Mouse (Mus musculus) stomach, embryonic 15.5 days (tissue): ENCODE measurements around the gene Pygl. TPM values are rescaled to one million over a fixed set of nuclear protein-coding genes. Genes with fewer than 3 reads are reported as not detected.

Experiments used
- ATAC-seq: fragments of 200-750 bp; cut with Nextera tagmentation; 2 replicates; pipeline ENCODE4 v1.8.0; 2017; ENCODE audit warnings: low read depth, moderate number of reproducible peaks, moderate TSS enrichment; ENCODE audit not compliant: insufficient read depth, low FRiP score
- H3K27ac ChIP-seq: fragments of 300-500 bp; sonication (generic); 2 replicates; pipeline ENCODE4 v1.5.1; 2015; ENCODE audit warnings: mild to moderate bottlenecking, inconsistent platforms
- H3K27me3 ChIP-seq: fragments of 300-500 bp; sonication (generic); replicated peaks from 2 replicates; pipeline ENCODE4 v1.6.1; 2015; ENCODE audit warnings: inconsistent platforms
- H3K36me3 ChIP-seq: fragments of 300-500 bp; sonication (generic); 2 replicates; pipeline ENCODE4 v1.6.1; 2015; ENCODE audit warnings: inconsistent platforms
- H3K4me1 ChIP-seq: fragments of 300-500 bp; sonication (generic); 2 replicates; pipeline ENCODE4 v1.6.1; 2015; ENCODE audit warnings: inconsistent platforms
- H3K4me2 ChIP-seq: fragments of 300-500 bp; sonication (generic); 2 replicates; pipeline ENCODE4 v1.6.1; 2015; ENCODE audit warnings: mild to moderate bottlenecking, inconsistent platforms
- H3K4me3 ChIP-seq: fragments of 300-500 bp; sonication (generic); replicated peaks from 2 replicates; pipeline ENCODE4 v1.5.1; 2015; ENCODE audit warnings: inconsistent platforms
- H3K9ac ChIP-seq: fragments of 300-500 bp; sonication (generic); 2 replicates; pipeline ENCODE4 v1.6.1; 2015; ENCODE audit warnings: inconsistent platforms
- H3K9me3 ChIP-seq: fragments of 300-500 bp; sonication (generic); 2 replicates; pipeline ENCODE4 v1.6.1; 2016; ENCODE audit warnings: inconsistent platforms
- WGBS: fragments of 180-500 bp; shearing (Covaris S2); methylation state at CpG from one replicate; pipeline ENCODE4 v1.1.7; 2015; 5-methylcytosine and 5-hydroxymethylcytosine counted together
- polyA plus RNA-seq: library from polyadenylated mRNA; unstranded; fragments of >200 nt; fragmentation: Nextera tagmentation; extraction: Ambion mirVana; gene quantifications from 2 replicates; pipeline ENCODE4 v1.2.1, GENCODE M21; 2015

Gene Pygl
- polyA plus RNA-seq, 1 experiment from 2014 or later = 39.3 TPM

DNA sequence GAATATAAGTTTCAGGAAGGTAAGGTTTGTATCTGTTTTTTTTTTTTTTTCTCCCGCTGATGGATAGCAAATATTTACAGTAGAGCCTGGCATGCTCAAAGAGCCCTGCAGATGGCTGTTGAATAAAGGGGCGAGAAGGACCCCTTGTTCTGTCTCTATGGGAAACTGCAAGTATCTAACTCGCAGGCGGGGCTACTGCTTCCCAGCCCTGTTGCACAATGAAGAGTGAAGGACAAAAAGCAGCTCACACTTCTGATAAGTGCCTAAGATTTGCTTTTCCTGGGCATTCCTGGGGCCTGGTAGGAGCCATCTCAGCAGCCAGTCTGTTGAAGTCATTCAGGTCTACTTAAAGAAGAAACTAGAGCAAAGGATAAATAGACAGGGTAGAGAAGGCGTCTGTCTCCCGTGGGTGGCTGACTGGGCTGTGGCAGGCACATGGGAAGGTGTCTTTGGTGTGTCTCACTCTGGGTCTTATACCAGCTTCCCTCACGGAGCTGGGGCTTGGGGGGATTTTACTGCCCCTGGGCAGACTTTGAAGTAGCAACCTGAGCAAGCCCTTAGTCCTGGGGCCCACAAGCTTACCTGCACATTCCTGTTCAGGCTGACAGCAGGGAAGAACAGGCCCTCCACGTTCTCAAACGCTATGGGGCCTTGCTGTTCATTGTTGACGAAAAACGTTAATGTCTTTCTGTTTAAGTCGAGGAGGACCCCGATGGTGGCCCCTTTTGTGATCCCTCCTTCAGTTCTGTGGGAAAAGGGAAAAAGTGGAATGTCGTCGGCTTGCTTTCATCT lies 16.6 kb upstream of the Pygl start:
- Histone ChIP-seq H3K9me3 (no peaks in the 10 kb centered on the region), H3K27me3 (no peaks in the 10 kb centered on the region), H3K27ac (no peak overlapping the region), H3K4me2 (no peak overlapping the region), H3K4me1 (no peaks in the 10 kb centered on the region), H3K4me3 (no peak overlapping the region), H3K9ac (no peak overlapping the region), H3K36me3 (no peaks in the 10 kb centered on the region)
- no peak for ATAC-seq
- 54% methylated on average over 15 of the region's 15 CpGs for WGBS

GRCm38 (mm10) chr12:70242550-70242949 lies 11.3 kb upstream of the Pygl start:
- H3K9ac ChIP-seq = no peak overlapping the region
- ATAC-seq = no peak
- WGBS = 70% methylated on average over 7 of the region's 7 CpGs
- H3K36me3 ChIP-seq = no peaks in the 10 kb centered on the region
- no peak overlapping the region for H3K27ac ChIP-seq
- H3K27me3 ChIP-seq = no peaks in the 10 kb centered on the region
- H3K9me3 ChIP-seq = no peaks in the 10 kb centered on the region
- H3K4me3 ChIP-seq = no peak overlapping the region
- no peaks in the 10 kb centered on the region for H3K4me1 ChIP-seq
- no peak overlapping the region for H3K4me2 ChIP-seq

- H3K4me1 ChIP-seq = no peaks in the 10 kb centered on the region
- H3K4me2 ChIP-seq = no peak overlapping the region
- H3K27ac ChIP-seq = no peak overlapping the region
- H3K4me3 ChIP-seq = no peak overlapping the region
- WGBS = 68% methylated on average over 5 of the region's 5 CpGs
- H3K9ac ChIP-seq = no peak overlapping the region
- H3K9me3 ChIP-seq = no peaks in the 10 kb centered on the region
- no peaks in the 10 kb centered on the region for H3K36me3 ChIP-seq
- H3K27me3 ChIP-seq = no peaks in the 10 kb centered on the region
- ATAC-seq = no peak
Observed at GRCm38 (mm10) chr12:70239741-70240140, 8.5 kb upstream of the Pygl start.

DNA sequence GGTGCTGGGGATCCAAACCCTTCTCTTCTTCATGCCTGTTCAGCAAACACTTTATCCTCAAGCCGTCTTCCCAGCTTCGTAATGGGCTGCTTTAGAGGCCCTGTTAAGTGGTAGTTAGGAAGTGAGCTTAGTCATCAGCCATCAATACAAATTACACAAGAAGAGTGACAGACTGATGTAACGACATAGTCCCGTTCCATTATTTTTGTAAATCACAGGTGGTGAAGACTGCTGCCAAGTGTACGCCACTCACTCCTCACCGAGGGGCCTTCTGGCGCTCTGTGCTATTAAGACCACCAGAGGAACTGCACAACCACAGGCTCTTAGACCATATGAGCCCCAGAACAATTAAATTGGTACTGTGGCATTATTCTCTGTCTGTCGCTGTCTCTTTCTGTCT lies 7.3 kb upstream of the Pygl start:
- Histone ChIP-seq H3K9me3 (no peaks in the 10 kb centered on the region), H3K4me3 (no peak overlapping the region), H3K4me2 (no peak overlapping the region), H3K9ac (no peak overlapping the region), H3K36me3 (no peaks in the 10 kb centered on the region), H3K4me1 (no peaks in the 10 kb centered on the region), H3K27ac (no peak overlapping the region), H3K27me3 (no peaks in the 10 kb centered on the region)
- ATAC-seq = no peak
- WGBS = 67% methylated on average over 8 of the region's 8 CpGs

DNA sequence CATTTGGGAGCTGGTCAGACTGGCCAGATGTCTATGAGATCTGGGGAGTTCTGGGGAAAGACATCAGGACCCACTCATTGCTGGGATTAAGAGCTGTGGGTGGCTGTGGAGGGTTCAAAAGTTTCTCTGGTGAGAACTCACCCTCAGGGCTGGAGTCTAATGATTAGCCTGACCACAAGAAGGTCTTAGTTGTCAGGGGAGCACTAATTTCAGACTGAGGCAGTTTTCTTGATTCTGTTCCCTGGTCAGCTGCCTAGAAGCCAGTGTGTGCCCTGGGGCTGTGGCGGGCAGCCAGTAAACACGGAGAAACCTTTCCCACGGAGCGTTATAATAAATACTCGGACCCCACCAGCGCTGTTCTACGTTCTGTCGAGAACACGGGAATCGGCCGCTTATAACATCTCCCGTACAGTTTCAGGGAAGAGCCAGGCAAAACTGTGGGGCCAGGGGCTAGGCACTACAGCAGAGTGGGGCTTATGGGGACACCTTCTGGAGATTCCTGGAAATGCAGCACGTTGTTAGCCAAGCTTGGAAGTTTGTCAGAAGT lies 3.7 kb upstream of the Pygl start:
- no peak overlapping the region for H3K27ac ChIP-seq

DNA sequence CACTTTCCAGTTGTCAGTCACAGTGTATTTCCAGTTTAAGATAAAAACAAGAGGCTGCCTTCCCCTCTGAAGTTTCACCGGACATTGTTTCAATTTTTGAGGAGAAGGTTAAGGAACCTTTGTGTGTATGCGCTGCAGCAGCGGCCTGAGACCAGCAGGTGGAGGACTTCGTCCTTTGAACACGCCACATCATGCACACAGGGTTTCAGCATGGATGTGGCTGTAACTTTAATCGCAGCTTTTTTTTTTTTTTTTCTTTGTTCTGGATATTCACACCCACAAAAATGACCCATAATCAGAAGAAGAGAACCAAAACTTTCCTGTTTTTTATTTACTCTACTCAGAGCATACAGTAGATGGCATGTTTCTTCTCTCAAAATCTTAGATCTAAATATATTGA lies 3.1 kb upstream of the Pygl start:
- WGBS = 9% methylated on average over 6 of the region's 6 CpGs
- 0 out of 2 replicates have a peak, but pooled peaks have one; percentile 71 for ATAC-seq
- Histone ChIP-seq H3K9me3 (no peaks in the 10 kb centered on the region), H3K36me3 (no peaks in the 10 kb centered on the region), H3K9ac (no peak overlapping the region), H3K27ac (no peak overlapping the region), H3K4me1 (peaks cover 3% of the 10 kb centered on the region; the same call in 1 of the 2 replicates), H3K4me2 (no peak overlapping the region), H3K4me3 (no peak overlapping the region), H3K27me3 (no peaks in the 10 kb centered on the region)

More for the DNA sequence above, 3.7 kb upstream of the Pygl start:
- 5% methylated on average over 13 of the region's 13 CpGs for WGBS
- Histone ChIP-seq H3K9ac (peak overlapping the region; percentile 39; the same call in 1 of the 2 replicates), H3K27me3 (no peaks in the 10 kb centered on the region), H3K4me2 (peak overlapping the region; percentile 74), H3K4me3 (peak overlapping the region; percentile 39), H3K9me3 (no peaks in the 10 kb centered on the region), H3K4me1 (peaks cover 3% of the 10 kb centered on the region; the same call in 1 of the 2 replicates), H3K36me3 (no peaks in the 10 kb centered on the region)
- ATAC-seq = peak; percentile 54; the same call in 1 of the 2 replicates

- no peak overlapping the region for H3K4me3 ChIP-seq
- WGBS = 78% methylated on average over 6 of the region's 6 CpGs
- H3K27me3 ChIP-seq = no peaks in the 10 kb centered on the region
- H3K4me1 ChIP-seq = peaks cover 3% of the 10 kb centered on the region; the same call in 1 of the 2 replicates
- H3K9ac ChIP-seq = no peak overlapping the region
- H3K9me3 ChIP-seq = no peaks in the 10 kb centered on the region
- ATAC-seq = no peak
- no peak overlapping the region for H3K27ac ChIP-seq
- H3K4me2 ChIP-seq = no peak overlapping the region
- no peaks in the 10 kb centered on the region for H3K36me3 ChIP-seq
Observed at GRCm38 (mm10) chr12:70233637-70234315, 2.5 kb upstream of the Pygl start.

DNA sequence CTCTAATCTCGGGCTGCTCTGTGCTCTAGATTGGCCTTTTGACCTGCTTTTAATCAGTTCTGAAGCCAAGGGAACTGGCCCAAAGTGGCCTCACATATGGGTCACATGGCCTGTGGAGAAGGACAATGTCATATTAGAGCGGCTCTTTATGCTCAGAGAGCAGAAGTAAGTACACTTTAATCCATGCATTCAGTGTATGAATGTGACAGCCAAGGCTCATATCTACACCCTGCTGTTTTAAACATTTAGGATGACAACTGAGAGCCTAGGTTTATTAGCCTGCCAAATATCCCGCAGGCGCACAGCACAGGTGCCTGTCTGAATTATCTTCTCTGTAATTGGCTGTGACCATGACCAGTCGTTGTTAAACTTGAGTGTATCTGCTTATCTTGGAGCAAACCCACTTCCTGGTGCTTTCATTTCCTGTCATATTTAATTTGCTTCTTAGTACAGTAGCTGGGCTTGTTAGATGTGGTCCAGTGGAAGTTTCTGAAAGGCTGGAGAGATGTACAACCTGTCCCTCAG lies 794 bp upstream of the Pygl start:
- Histone ChIP-seq H3K27ac (no peak overlapping the region), H3K9ac (no peak overlapping the region), H3K4me1 (peaks cover 5% of the 10 kb centered on the region; the same call in 1 of the 2 replicates), H3K4me3 (no peak overlapping the region), H3K36me3 (no peaks in the 10 kb centered on the region), H3K27me3 (no peaks in the 10 kb centered on the region), H3K4me2 (no peak overlapping the region), H3K9me3 (no peaks in the 10 kb centered on the region)
- ATAC-seq = no peak
- WGBS = 47% methylated on average over 5 of the region's 5 CpGs

GRCm38 (mm10) chr12:70228155-70228554 lies 3.1 kb downstream of the Pygl start:
- H3K4me1 ChIP-seq = peaks cover 17% of the 10 kb centered on the region
- no peak overlapping the region for H3K9ac ChIP-seq
- H3K36me3 ChIP-seq = no peaks in the 10 kb centered on the region
- H3K4me2 ChIP-seq = peak overlapping the region; percentile 86
- no peaks in the 10 kb centered on the region for H3K27me3 ChIP-seq
- peak overlapping the region; percentile 59 for H3K4me3 ChIP-seq
- H3K9me3 ChIP-seq = no peaks in the 10 kb centered on the region
- no peak for ATAC-seq
- 68% methylated on average over 11 of the region's 11 CpGs for WGBS
- peak overlapping the region; percentile 52; the same call in 1 of the 2 replicates for H3K27ac ChIP-seq

DNA sequence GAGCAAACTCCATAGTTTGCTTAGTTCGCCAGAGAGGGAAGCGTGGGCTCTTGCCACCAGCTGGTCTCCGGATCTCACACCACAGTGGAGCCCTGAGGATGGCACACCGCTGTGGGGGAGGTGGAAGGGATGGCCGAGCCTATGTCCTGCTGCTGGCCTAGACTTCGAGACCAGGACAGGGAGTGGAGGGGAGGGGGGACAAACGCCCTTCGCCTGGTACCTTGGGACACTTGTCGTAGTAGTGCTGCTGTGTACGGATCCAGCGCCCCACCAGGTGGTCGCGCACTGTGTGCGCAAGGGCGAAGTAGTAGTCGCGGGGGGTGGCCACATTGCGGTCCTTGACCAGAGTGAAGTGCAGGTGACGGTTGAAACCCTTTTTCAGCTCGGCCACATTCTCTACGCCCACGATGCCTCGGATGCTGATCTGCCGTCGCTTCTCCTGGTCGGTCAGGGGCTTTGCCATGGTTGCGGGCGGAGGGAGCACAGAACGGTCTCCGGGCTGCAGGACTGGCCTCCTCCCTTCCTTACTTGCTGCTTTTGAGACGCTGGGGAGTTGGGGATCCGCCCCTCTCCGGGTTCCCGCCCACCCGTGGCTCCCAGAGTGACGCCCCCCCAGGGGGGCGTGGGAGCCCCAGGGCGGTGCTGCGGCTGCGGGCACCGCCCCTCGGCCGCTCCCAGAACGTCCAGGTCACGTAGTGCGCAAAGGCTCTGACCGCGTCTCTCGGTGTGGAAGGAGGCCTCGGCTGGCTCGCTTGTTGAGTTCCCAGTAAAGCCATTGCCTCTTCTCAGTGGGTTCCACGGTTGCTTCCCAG lies 4.0 kb downstream of the Pygl start:
- H3K27ac ChIP-seq = peak overlapping the region; percentile 69
- H3K27me3 ChIP-seq = no peaks in the 10 kb centered on the region
- H3K4me3 ChIP-seq = peak overlapping the region; percentile 59
- H3K4me2 ChIP-seq = peak overlapping the region; percentile 86
- under 1% methylated on average over 52 of the region's 52 CpGs for WGBS
- no peaks in the 10 kb centered on the region for H3K36me3 ChIP-seq
- ATAC-seq = peak; percentile 96
- no peaks in the 10 kb centered on the region for H3K9me3 ChIP-seq
- peaks cover 17% of the 10 kb centered on the region for H3K4me1 ChIP-seq
- peak overlapping the region; percentile 50 for H3K9ac ChIP-seq

DNA sequence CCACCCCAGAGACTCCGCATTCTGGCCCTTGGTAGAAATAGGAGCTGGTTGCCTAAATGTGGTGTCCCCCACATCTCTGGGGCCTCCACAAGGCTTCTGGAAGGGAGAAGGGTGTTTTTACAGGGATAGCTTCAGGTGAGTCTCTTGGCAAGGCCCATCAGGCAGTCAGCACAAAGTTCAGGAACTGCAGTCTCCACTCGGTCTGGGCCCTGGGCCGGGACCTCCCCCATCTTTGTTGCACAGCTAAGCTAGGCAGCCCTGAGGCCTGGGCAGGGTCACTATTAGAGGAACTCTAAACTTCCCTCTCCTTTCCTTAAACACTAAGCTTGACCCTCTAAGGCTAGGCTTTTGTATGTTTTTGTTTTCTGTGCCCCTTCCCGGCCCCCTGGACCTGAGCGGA lies 4.6 kb downstream of the Pygl start:
- peak overlapping the region; percentile 59 for H3K4me3 ChIP-seq
- H3K9ac ChIP-seq = peak overlapping the region; percentile 50; the same call in 1 of the 2 replicates
- H3K27ac ChIP-seq = peak overlapping the region; percentile 69
- no peaks in the 10 kb centered on the region for H3K36me3 ChIP-seq
- peaks cover 17% of the 10 kb centered on the region for H3K4me1 ChIP-seq
- no peak for ATAC-seq
- no peaks in the 10 kb centered on the region for H3K27me3 ChIP-seq
- peak overlapping the region; percentile 86 for H3K4me2 ChIP-seq
- no peaks in the 10 kb centered on the region for H3K9me3 ChIP-seq
- WGBS = 26% methylated on average over 5 of the region's 5 CpGs
